Mouse (Mus musculus) common myeloid progenitor, adult 5-6 weeks (primary cell): ENCODE results near the gene Efna2. TPM values are rescaled to one million over a fixed set of nuclear protein-coding genes. Genes with fewer than 3 reads are reported as not detected.

Experiments
- ATAC-seq: replicated peaks from 2 replicates; pipeline ENCODE4 v1.8.0; 2016; ENCODE audit warnings: low read depth, mild to moderate bottlenecking, moderate TSS enrichment, inconsistent platforms; ENCODE audit not compliant: poor library complexity, severe bottlenecking
- total RNA-seq: library from RNA; stranded (forward); fragments of 200-1000, 187-1606 nt; gene quantifications from 2 replicates; pipeline ENCODE4 v1.2.3, GENCODE M21; 2017

The Efna2 gene
- total RNA-seq, 1 experiment from 2014 or later = not detected

- ATAC-seq = no peak
Observed at GRCm38 (mm10) chr10:80153713-80154112, 25.6 kb upstream of the Efna2 start.

GRCm38 (mm10) chr10:80154384-80154783 is 24.9 kb upstream of the Efna2 start:
- no peak for ATAC-seq

GRCm38 (mm10) chr10:80155277-80155676 is 24.0 kb upstream of the Efna2 start:
- no peak for ATAC-seq

- no peak for ATAC-seq
Observed at GRCm38 (mm10) chr10:80156002-80156751, 23.1 kb upstream of the Efna2 start.

GRCm38 (mm10) chr10:80156752-80157053 is 22.6 kb upstream of the Efna2 start:
- ATAC-seq = no peak

GRCm38 (mm10) chr10:80157141-80157929 is 21.9 kb upstream of the Efna2 start:
- ATAC-seq = no peak

GRCm38 (mm10) chr10:80158307-80158986 is 20.8 kb upstream of the Efna2 start:
- peak; percentile 19 for ATAC-seq

GRCm38 (mm10) chr10:80159021-80159560 is 20.2 kb upstream of the Efna2 start:
- no peak for ATAC-seq

- ATAC-seq = peak; percentile 78
Observed at GRCm38 (mm10) chr10:80159561-80160454, 19.5 kb upstream of the Efna2 start.

GRCm38 (mm10) chr10:80160455-80161371 is 18.6 kb upstream of the Efna2 start:
- no peak for ATAC-seq

GRCm38 (mm10) chr10:80161522-80162242 is 17.6 kb upstream of the Efna2 start:
- no peak for ATAC-seq

GRCm38 (mm10) chr10:80162243-80162608 is 17.1 kb upstream of the Efna2 start:
- ATAC-seq = no peak

- ATAC-seq = no peak
Observed at GRCm38 (mm10) chr10:80162716-80163299, 16.5 kb upstream of the Efna2 start.

- ATAC-seq = no peak
Observed at GRCm38 (mm10) chr10:80163721-80164120, 15.6 kb upstream of the Efna2 start.

GRCm38 (mm10) chr10:80164161-80164997 is 14.9 kb upstream of the Efna2 start:
- ATAC-seq = no peak

GRCm38 (mm10) chr10:80164998-80165344 is 14.3 kb upstream of the Efna2 start:
- ATAC-seq = peak; percentile 48
